Mouse (Mus musculus): ENCODE data around the gene Cdk1.

Gene Cdk1

DNA sequence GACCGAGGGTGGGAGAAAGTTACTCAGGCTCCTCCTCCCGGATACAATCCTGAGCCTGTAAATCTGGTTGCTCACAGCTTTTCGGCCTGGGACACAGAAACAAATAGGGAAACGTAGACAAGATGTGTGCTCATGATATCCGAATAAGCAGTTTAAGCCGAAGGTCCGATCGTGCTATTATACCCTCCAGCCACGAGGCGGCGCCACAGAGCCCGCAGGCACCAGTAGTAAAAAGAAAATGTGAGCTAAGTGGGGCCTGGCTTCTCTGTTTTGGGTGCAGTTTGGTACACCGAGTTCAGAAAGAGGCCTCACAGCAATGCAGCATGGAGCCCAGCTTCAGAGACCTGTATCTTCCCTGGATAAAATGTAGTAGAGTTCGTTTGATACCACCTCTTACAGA lies 46.5 kb downstream of the Cdk1 start:
- DNase-seq (ENCODE audit: low read depth) = no peak

DNA sequence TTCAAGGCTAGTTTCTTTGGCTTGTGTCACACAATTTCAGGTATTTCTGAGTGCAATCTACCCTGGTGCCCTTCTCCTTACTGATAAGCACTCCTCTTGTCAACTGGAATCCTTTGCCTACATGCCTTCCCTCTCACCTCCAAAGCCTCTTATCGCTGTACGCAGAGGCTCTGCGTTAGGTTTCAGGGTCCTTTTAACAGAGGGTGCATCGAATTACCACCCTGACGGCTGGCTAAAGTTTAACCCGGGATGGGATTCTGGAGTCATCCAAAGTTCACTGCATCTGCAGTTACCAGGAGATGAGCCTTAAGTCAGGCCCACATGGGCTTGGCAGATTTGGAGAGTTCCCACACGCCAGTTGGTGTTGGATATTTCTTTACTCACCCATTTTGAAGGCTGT lies 47.1 kb downstream of the Cdk1 start:
- no peak for DNase-seq (ENCODE audit: low read depth)

DNA sequence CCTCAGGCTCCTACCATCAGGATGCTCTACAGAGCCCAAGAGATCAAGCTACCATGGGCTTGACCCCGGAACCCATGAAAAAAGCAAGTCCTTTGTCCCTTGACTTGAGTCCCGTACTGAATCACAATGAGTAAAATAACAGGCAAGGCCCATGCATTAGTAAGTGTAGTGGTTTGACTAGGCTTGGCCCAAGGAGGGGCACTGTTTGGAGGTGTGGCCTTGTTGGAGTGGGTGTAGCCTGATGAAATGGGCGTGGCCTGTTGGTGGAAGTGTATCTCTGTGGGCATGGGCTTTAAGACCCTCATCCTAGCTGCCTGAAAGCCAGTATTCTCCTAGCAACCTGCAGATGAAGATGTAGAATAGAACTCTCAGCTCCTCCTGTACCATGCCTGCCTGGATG lies 47.9 kb downstream of the Cdk1 start:
- DNase-seq (ENCODE audit: low read depth) = no peak

DNA sequence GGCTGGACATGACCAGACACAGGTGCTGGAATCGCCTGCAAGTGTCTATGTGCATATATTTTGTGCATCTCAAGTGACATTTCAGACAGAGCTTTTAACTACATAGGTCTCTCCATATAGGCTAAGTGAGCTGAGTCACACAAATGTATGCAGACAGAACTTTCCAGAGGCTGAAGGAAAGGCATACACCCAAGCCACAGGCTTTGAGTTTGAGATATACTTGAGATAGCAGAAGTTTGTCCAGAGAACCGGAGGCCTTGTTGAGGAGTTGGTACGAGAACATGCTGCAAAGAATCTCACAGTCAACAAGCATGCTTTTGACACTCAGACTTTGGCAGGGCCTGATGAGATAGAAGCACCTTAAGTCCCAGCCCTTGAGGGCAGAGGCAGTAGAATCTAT lies 50.1 kb downstream of the Cdk1 start:
- no peak for DNase-seq (ENCODE audit: low read depth)

DNA sequence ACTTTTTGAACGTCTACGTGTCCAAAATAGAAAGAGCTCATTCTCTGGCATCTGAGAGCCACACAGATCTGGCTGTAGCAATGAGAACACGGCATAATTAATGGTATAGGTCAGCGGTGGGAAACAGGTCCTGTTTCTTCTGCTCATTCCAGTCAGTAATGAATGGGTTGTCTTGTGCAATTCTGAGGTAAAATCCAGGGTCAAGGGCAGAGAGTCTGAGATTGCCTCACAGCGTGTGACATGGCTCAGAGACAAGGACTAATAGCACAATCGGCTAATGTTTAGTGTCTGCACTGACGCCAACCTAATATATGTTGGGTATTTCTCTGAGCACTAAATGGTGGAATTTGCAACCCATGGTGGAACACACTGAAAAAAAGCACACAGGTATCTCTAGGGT lies 52.8 kb downstream of the Cdk1 start:
- DNase-seq (ENCODE audit: low read depth) = no peak

DNA sequence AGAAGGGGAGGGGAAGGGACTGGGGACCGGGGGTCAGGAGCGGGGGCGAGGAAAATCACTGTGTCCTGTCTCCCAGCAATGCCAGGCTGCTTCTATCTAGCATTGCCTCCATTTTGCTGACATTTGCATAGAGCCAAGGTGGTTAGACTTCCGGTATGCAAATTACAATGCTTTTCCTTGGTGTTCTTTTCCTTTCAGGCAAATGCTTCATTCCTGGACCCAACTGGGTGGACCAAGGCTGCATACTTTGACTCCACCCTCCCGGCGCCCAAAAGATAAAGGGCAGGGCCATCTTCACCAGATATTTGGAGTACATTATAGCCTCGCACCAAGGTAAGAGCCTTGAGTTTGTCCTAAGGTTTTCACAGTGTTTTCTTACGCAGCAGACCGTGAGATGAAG lies 56.8 kb downstream of the Cdk1 start:
- DNase-seq (ENCODE audit: low read depth) = no peak

DNA sequence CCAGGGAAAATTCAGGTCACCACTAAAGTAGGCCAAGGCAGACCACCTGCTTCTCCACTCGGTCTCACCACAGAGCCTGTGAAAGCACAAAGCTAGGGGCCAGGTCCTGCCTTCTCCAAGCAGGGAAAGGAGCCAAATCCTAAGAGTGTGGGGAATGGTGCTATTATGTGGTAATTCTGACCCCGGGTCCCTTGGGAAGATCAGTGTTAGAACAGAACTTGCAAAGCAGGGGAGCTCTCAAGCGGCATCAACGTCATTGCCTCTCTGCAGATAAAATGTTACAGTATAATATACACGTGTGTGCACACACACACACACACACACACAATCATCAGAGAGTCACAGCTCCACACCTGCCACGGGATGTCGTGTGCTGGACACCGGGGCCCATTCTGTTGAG lies 62.0 kb downstream of the Cdk1 start:
- DNase-seq (ENCODE audit: low read depth) = no peak

DNA sequence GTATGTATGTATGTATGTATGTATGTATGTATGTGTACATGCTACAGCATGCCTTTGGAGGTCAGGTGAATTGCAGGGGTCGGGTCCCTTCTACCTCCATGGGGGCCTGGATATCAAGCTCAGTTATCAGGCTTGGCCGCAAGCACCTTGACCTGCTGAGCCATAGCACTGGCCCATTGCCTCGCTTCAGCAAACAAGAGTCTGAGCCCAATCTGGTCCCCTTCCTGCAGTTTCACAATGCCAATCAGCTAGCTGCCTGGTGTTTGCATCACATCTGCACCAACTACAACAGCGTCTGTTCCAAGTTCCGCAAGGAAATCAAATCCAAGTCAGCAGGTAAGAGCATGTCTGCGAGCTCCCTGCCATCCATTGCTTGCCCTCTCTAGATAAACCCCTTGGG lies 64.0 kb downstream of the Cdk1 start:
- no peak for DNase-seq (ENCODE audit: low read depth)

DNA sequence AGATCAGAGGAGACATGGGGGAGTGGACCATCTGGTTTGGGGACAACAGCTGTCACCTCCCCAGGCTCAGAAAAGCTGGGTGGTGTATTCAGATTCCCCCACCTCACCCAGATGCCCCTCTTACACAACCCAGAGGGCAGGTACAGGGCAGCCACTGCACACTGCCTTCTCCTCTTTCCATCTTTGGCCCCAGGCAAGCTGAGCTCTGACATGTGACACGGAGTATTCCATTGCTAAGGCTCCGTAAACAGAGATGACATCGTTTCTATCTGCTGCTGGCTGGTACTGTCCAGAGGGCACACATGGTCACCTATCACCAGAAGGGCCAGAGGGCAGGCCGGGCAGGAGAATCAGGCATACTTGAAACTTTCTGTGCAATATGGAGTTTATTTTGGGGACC lies 64.7 kb downstream of the Cdk1 start:
- DNase-seq (ENCODE audit: low read depth) = no peak

DNA sequence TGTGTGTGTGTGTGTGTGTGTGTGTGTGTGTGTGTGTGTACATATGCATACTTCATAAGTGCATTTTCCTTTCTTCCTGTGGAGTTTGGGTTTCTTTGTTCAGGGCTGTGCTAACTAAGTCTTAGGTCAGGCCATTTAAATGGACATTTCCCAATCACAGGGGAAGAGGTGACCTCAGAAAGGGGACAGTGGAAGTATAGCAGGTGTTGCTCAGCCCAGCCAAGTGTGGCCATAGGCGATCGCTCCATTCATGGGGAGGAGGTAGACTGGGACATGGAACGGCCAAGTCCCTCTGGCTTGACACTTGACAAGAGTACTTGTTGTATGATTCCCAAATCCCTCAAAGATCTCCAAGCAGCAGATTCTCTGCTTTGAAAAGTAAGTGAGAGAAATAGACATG lies 65.8 kb downstream of the Cdk1 start:
- no peak for DNase-seq (ENCODE audit: low read depth)

Data from c-Kit-positive CD71-negative TER-119-negative erythroid progenitor cells, embryonic 14.5 days (primary cell).